Mouse (Mus musculus) heart, embryonic 14.5 days (tissue): ENCODE data around the gene Mark2. TPM values are rescaled to one million over a fixed set of nuclear protein-coding genes. Genes with fewer than 3 reads are reported as not detected.

Experiments
- ATAC-seq: fragments of 200-750 bp; cut with Nextera tagmentation; 2 replicates; pipeline ENCODE4 v1.8.0; 2017; ENCODE audit warnings: low read depth, moderate TSS enrichment; ENCODE audit not compliant: insufficient number of reproducible peaks, insufficient read depth, low FRiP score
- H3K27ac ChIP-seq, 2 experiments: fragments of 200-500 bp in 1 of 2; fragments of 300-500 bp in 1 of 2; sonication (generic) in 1 of 2; replicated peaks in 1 of 2; 2 replicates each; pipeline ENCODE4 v1.5.1; 2012 to 2014; ENCODE audit warnings: low read depth in 2 of 2, low read length in 2 of 2, control low read depth in 1 of 2, mild to moderate bottlenecking in 1 of 2, mixed read lengths in 1 of 2; ENCODE audit not compliant: control insufficient read depth in 1 of 2, insufficient read depth in 1 of 2
- H3K27me3 ChIP-seq: fragments of 300-500 bp; sonication (generic); 2 replicates; pipeline ENCODE4 v1.6.1; 2014; ENCODE audit warnings: mild to moderate bottlenecking, low read length, control low read depth; ENCODE audit not compliant: control insufficient read depth, insufficient read depth
- H3K36me3 ChIP-seq: fragments of 300-500 bp; sonication (generic); 2 replicates; pipeline ENCODE4 v1.6.1; 2014; ENCODE audit warnings: mild to moderate bottlenecking, control low read depth, low read length, mixed read lengths; ENCODE audit not compliant: control insufficient read depth, insufficient read depth
- H3K4me1 ChIP-seq, 2 experiments: fragments of 200-500 bp in 1 of 2; fragments of 300-500 bp in 1 of 2; sonication (generic) in 1 of 2; 2 replicates each; pipeline ENCODE4 v1.6.1; 2012 to 2014; ENCODE audit warnings: low read length in 2 of 2, control low read depth in 1 of 2, mixed read lengths in 1 of 2; ENCODE audit not compliant: control insufficient read depth in 2 of 2, insufficient read depth in 2 of 2
- H3K4me2 ChIP-seq: fragments of 300-500 bp; sonication (generic); 2 replicates; pipeline ENCODE4 v1.6.1; 2014; ENCODE audit warnings: mild to moderate bottlenecking, low read length
- H3K4me3 ChIP-seq, 2 experiments: fragments of 200-500 bp in 1 of 2; fragments of 300-500 bp in 1 of 2; sonication (generic) in 1 of 2; 2 replicates each; pipeline ENCODE4 v1.5.1; 2012 to 2014; ENCODE audit warnings: low read length in 2 of 2, mild to moderate bottlenecking in 2 of 2, control low read depth in 1 of 2, low read depth in 1 of 2, moderate library complexity in 1 of 2; ENCODE audit not compliant: control insufficient read depth in 1 of 2, insufficient read depth in 1 of 2
- H3K9ac ChIP-seq: fragments of 300-500 bp; sonication (generic); 2 replicates; pipeline ENCODE4 v1.6.1; 2014; ENCODE audit warnings: mild to moderate bottlenecking, low read length
- H3K9me3 ChIP-seq: fragments of 300-500 bp; sonication (generic); 2 replicates; pipeline ENCODE4 v1.6.1; 2016; ENCODE audit warnings: low read length, control low read depth; ENCODE audit not compliant: control insufficient read depth
- WGBS: fragments of 180-500 bp; shearing (Covaris S2); extraction: QIAGEN DNeasy Blood & Tissue Kit; methylation state at CpG from one replicate; pipeline ENCODE4 v1.1.7; 2014; 5-methylcytosine and 5-hydroxymethylcytosine counted together
- polyA plus RNA-seq: library from polyadenylated mRNA; unstranded; fragments of >200 nt; fragmentation: Nextera tagmentation; extraction: Ambion mirVana; gene quantifications from 2 replicates; pipeline ENCODE4 v1.2.1, GENCODE M21; 2014

Gene Mark2
- polyA plus RNA-seq, 1 experiment from 2014 or later = 40.2 TPM

- peak overlapping the region; percentile 45 for H3K9ac ChIP-seq
- H3K9me3 ChIP-seq = no peaks in the 10 kb centered on the region
- peaks cover 51 to 85% of the 10 kb centered on the region in 2 experiments for H3K4me1 ChIP-seq
- peak overlapping the region; percentile 89 to 90 for H3K27ac ChIP-seq
- WGBS = 8% methylated on average over 5 of the region's 5 CpGs
- H3K4me2 ChIP-seq = peak overlapping the region; percentile 38
- no peaks in the 10 kb centered on the region for H3K27me3 ChIP-seq
- no peak overlapping the region for H3K4me3 ChIP-seq
- ATAC-seq = peak; percentile 42; the same call in 1 of the 2 replicates
- H3K36me3 ChIP-seq = no peaks in the 10 kb centered on the region
Observed at GRCm38 (mm10) chr19:7310704-7311103, 31.0 kb downstream of the Mark2 start.

GRCm38 (mm10) chr19:7309738-7310330, 31.8 kb downstream of the Mark2 start:
- Histone ChIP-seq H3K36me3 (no peaks in the 10 kb centered on the region), H3K27ac (peak overlapping the region; percentile 89 to 90; a peak in 3 of 4 replicates), H3K27me3 (no peaks in the 10 kb centered on the region), H3K4me2 (no peak overlapping the region), H3K4me1 (peaks cover 54 to 86% of the 10 kb centered on the region in 2 experiments), H3K9me3 (no peaks in the 10 kb centered on the region), H3K4me3 (no peak overlapping the region), H3K9ac (peak overlapping the region; percentile 45; the same call in 1 of the 2 replicates)
- 37% methylated on average over 2 of the region's 2 CpGs for WGBS
- ATAC-seq = no peak

- Histone ChIP-seq H3K4me1 (peaks cover 50 to 86% of the 10 kb centered on the region in 2 experiments), H3K27ac (peak overlapping the region in 1 of 2 experiments; percentile 43; a peak in 2 of 4 replicates), H3K36me3 (no peaks in the 10 kb centered on the region), H3K27me3 (no peaks in the 10 kb centered on the region), H3K9me3 (no peaks in the 10 kb centered on the region), H3K4me2 (peak overlapping the region; percentile 30), H3K4me3 (no peak overlapping the region), H3K9ac (peak overlapping the region; percentile 5)
- no peak for ATAC-seq
- WGBS = 29% methylated on average over 8 of the region's 8 CpGs
Observed at GRCm38 (mm10) chr19:7307995-7308770, 33.5 kb downstream of the Mark2 start.

GRCm38 (mm10) chr19:7306968-7307367, 34.7 kb downstream of the Mark2 start:
- no peak for ATAC-seq
- 53% methylated on average over 3 of the region's 3 CpGs for WGBS

GRCm38 (mm10) chr19:7305380-7306310, 36.0 kb downstream of the Mark2 start:
- Histone ChIP-seq H3K36me3 (no peaks in the 10 kb centered on the region), H3K27me3 (no peaks in the 10 kb centered on the region), H3K9ac (no peak overlapping the region), H3K27ac (0 out of 4 replicates have a peak overlapping the region, but pooled peaks of 1 of the 2 experiments have one; percentile 4), H3K9me3 (no peaks in the 10 kb centered on the region), H3K4me1 (peaks cover 40 to 73% of the 10 kb centered on the region in 2 experiments), H3K4me3 (no peak overlapping the region), H3K4me2 (no peak overlapping the region)
- 33% methylated on average over 10 of the region's 11 CpGs for WGBS
- no peak for ATAC-seq

More at GRCm38 (mm10) chr19:7306968-7307367, 34.7 kb downstream of the Mark2 start:
- Histone ChIP-seq H3K9me3 (no peaks in the 10 kb centered on the region), H3K4me3 (no peak overlapping the region), H3K27ac (peak overlapping the region in 1 of 2 experiments; percentile 44; a peak in 1 of 4 replicates), H3K27me3 (no peaks in the 10 kb centered on the region), H3K4me2 (no peak overlapping the region), H3K36me3 (no peaks in the 10 kb centered on the region), H3K4me1 (peaks cover 50 to 79% of the 10 kb centered on the region in 2 experiments), H3K9ac (no peak overlapping the region)

GRCm38 (mm10) chr19:7304801-7305200, 36.9 kb downstream of the Mark2 start:
- no peak overlapping the region for H3K4me2 ChIP-seq
- 0 out of 2 replicates have a peak, but pooled peaks cover 3% of the 10 kb centered on the region for H3K36me3 ChIP-seq
- no peak for ATAC-seq
- no peak overlapping the region for H3K4me3 ChIP-seq
- peaks cover 31 to 65% of the 10 kb centered on the region in 2 experiments for H3K4me1 ChIP-seq
- H3K9ac ChIP-seq = no peak overlapping the region
- H3K27ac ChIP-seq = peak overlapping the region in 1 of 2 experiments; percentile 9; a peak in 1 of 4 replicates
- H3K9me3 ChIP-seq = no peaks in the 10 kb centered on the region
- WGBS = 67% methylated on average over 2 of the region's 2 CpGs
- no peaks in the 10 kb centered on the region for H3K27me3 ChIP-seq

- 64% methylated on average over 6 of the region's 6 CpGs for WGBS
- ATAC-seq = no peak
- H3K4me1 ChIP-seq = peaks cover 27 to 61% of the 10 kb centered on the region in 2 experiments
Observed at GRCm38 (mm10) chr19:7303796-7304195, 37.9 kb downstream of the Mark2 start.

More at GRCm38 (mm10) chr19:7303796-7304195, 37.9 kb downstream of the Mark2 start:
- Histone ChIP-seq H3K27me3 (no peaks in the 10 kb centered on the region), H3K4me3 (no peak overlapping the region), H3K4me2 (no peak overlapping the region), H3K9ac (no peak overlapping the region), H3K9me3 (no peaks in the 10 kb centered on the region), H3K27ac (no peak overlapping the region), H3K36me3 (0 out of 2 replicates have a peak, but pooled peaks cover 3% of the 10 kb centered on the region)
